Mouse (Mus musculus) embryonic facial prominence, embryonic 14.5 days (tissue): ENCODE results near the gene Eif4enif1. TPM values are rescaled to one million over a fixed set of nuclear protein-coding genes. Genes with fewer than 3 reads are reported as not detected.
"Not testable (repeated sequence)": the region's sequence is repeated elsewhere in the genome, so short reads cannot be mapped to it uniquely, and the experiment has no call there.

Source experiments
- ATAC-seq: fragments of 200-750 bp; cut with Nextera tagmentation; 2 replicates; pipeline ENCODE4 v1.8.0; 2017; ENCODE audit warnings: low read depth, moderate number of reproducible peaks, moderate TSS enrichment
- DNase-seq: peaks from one replicate; pipeline ENCODE4 v3.0.0-alpha.2; 2015; ENCODE audit warnings: low spot score
- H3K27ac ChIP-seq: fragments of 300-500 bp; sonication (generic); replicated peaks from 2 replicates; pipeline ENCODE4 v1.5.1; 2014; ENCODE audit warnings: low read depth, mild to moderate bottlenecking, low read length, moderate library complexity
- H3K27me3 ChIP-seq: fragments of 300-500 bp; sonication (generic); replicated peaks from 2 replicates; pipeline ENCODE4 v1.6.1; 2014; ENCODE audit warnings: low read length; ENCODE audit not compliant: control insufficient read depth, insufficient read depth
- H3K36me3 ChIP-seq: fragments of 300-500 bp; sonication (generic); 2 replicates; pipeline ENCODE4 v1.6.1; 2014; ENCODE audit warnings: low read length, mixed read lengths; ENCODE audit not compliant: control insufficient read depth, insufficient read depth
- H3K4me1 ChIP-seq: fragments of 300-500 bp; sonication (generic); 2 replicates; pipeline ENCODE4 v1.6.1; 2014; ENCODE audit warnings: antibody characterized with exemption, low read length; ENCODE audit not compliant: control insufficient read depth, insufficient read depth
- H3K4me2 ChIP-seq: fragments of 300-500 bp; sonication (generic); 2 replicates; pipeline ENCODE4 v1.6.1; 2014; ENCODE audit warnings: low read depth, mild to moderate bottlenecking, low read length, moderate library complexity, mixed read lengths
- H3K4me3 ChIP-seq: fragments of 300-500 bp; sonication (generic); 2 replicates; pipeline ENCODE4 v1.5.1; 2014; ENCODE audit warnings: low read depth, mild to moderate bottlenecking, low read length
- H3K9ac ChIP-seq: fragments of 300-500 bp; sonication (generic); 2 replicates; pipeline ENCODE4 v1.6.1; 2014; ENCODE audit warnings: low read depth, mild to moderate bottlenecking, low read length, moderate library complexity, mixed read lengths
- H3K9me3 ChIP-seq: fragments of 300-500 bp; sonication (generic); 2 replicates; pipeline ENCODE4 v1.6.1; 2016; ENCODE audit warnings: low read length; ENCODE audit not compliant: control insufficient read depth
- WGBS: fragments of 180-500 bp; shearing (Covaris S2); extraction: QIAGEN DNeasy Blood & Tissue Kit; methylation state at CpG from one replicate; pipeline ENCODE4 v1.1.7; 2014; 5-methylcytosine and 5-hydroxymethylcytosine counted together
- polyA plus RNA-seq: library from polyadenylated mRNA; unstranded; fragments of >200 nt; fragmentation: Nextera tagmentation; extraction: Ambion mirVana; gene quantifications from 2 replicates; pipeline ENCODE4 v1.2.1, GENCODE M21; 2014

The Eif4enif1 gene
- polyA plus RNA-seq, 1 experiment from 2014 or later = 38.8 TPM

DNA sequence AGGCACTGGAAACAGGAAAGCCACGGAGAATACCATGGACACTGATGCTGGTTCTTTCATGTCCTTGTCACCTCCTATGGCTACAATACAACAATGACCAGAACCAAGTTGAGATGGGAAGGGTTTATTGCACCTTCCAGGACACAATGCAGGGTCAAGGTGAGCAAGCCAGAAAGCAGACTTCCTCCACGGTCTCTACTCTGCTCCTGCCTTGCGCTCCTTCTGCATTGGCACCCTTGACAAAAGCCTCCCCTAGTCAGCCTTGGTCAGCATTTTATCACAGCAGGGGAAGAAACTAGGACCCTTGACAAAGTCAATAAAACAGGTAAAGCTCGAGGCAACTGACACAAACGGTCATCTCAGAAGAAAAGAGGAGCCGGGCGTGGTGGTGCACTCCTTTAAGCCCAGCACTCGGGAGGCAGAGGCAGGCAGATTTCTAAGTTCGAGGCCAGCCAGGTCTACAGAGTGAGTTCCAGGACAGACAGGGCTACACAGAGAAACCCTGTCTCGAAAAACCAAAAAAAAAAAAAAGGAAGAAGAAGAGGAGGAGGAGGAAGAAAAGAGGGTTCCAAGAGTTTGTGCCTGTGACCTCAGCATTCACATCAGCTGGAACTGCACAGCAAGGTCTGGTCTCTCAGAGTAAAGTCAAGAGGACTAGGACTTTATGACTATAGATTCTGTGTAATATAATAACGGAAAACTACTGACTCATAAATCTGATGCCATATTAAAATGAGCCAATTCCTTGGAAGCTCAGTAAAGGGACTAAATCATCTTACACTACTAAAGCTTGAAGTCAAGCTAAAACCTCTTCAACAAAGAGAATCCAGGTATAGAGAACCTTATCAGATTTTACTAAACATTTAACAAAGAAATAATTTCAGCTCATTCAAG is 28.5 kb upstream of the Eif4enif1 start:
- ATAC-seq = peak; percentile 51; the same call in 1 of the 2 replicates
- not testable (repeated sequence) for H3K9me3 ChIP-seq, H3K4me2 ChIP-seq, H3K36me3 ChIP-seq, H3K4me3 ChIP-seq, H3K4me1 ChIP-seq, H3K27ac ChIP-seq, H3K9ac ChIP-seq, DNase-seq, H3K27me3 ChIP-seq
- WGBS = 81% methylated on average over 11 of the region's 11 CpGs

DNA sequence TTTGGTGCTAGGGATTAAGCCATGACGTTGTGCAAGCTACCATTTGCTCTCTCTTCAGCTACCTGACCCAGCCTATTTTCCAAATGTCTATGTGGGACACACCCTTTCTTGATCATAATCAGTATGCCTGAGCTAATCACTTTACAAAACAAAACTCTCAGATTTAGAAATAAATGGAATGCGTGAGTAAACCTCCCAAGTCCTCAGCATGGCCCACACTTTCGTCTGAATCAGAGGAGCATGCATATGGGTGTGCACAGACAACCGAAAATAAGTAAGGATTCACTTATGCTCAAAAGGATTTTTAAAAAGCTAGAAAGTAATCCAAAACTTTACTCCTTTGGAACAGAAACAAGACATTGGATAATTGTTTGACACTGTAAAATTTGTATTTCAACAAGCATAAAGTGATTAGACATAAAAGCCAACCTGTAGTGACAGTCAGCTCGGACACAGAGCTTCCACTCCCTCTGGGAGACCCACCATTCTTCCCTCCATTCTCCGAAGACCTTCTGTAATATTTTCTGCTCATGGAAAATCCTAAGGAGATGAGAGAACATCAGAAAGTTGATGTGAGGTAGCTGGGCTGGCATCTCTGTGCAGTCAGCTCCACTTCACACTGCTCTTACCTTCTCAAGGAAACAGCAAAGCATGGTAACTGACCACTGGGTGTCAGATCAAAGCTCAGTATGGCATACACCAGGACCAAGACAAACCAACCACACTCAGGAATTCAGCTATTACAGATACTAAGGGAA is 23.0 kb upstream of the Eif4enif1 start:
- DNase-seq, H3K27me3 ChIP-seq, H3K36me3 ChIP-seq, H3K27ac ChIP-seq, H3K4me1 ChIP-seq, H3K9me3 ChIP-seq, H3K4me2 ChIP-seq, H3K4me3 ChIP-seq, ATAC-seq, H3K9ac ChIP-seq: not testable (repeated sequence)
- 81% methylated on average over 6 of the region's 6 CpGs for WGBS

GRCm38 (mm10) chr11:3179726-3180092 is 22.5 kb upstream of the Eif4enif1 start:
- H3K4me3 ChIP-seq, H3K9me3 ChIP-seq, H3K4me2 ChIP-seq, H3K27ac ChIP-seq, H3K4me1 ChIP-seq, H3K9ac ChIP-seq, DNase-seq, H3K27me3 ChIP-seq, ATAC-seq, H3K36me3 ChIP-seq: not testable (repeated sequence)
- 84% methylated on average over 7 of the region's 7 CpGs for WGBS

DNA sequence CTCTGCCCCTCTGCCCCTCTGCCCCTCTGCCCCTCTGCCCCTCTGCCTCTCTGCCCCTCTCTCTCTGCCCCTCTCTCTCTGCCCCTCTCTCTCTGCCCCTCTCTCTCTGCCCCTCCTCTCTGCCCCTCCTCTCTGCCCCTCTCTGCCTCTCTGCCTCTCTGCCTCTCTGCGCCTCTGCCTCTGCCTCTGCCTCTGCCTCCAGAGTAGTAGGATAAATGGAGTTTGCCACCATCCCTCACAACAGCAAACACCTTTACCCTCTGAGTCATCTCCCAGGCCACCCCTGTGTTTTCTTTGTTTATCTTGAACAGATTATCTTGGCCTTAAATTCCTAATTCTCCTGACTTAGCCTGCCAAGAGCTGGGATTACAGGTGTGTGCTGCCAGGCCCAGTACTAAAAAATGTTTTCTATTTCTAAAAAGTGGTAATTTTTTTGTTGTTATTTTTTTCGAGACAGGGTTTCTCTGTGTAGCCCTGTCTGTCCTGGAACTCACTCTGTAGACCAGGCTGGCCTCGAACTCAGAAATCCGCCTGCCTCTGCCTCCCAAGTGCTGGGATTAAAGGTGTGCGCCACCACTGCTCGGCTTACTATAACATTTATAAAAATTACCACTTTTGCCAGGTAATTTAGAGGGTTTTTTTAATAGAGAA is 21.6 kb upstream of the Eif4enif1 start:
- not testable (repeated sequence) for DNase-seq, H3K36me3 ChIP-seq

DNA sequence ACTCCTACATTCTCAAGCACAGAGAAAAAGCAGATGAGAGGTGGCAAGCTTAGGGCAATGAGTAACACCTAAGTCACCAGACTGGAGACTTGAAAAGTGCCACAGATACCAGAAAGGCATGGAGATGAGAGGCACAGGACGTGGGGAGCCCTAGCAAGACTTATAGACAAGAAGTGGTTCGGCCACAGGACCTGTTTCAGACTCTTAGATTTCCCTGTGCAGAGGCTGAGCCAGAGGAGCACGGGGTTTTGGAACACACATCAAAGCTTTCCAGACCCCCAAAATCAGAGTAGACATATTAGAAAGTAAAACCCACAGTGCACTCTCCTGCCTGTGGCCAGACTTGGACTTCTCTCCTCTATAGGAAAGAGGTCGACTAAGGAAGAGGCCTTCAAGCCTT is 20.9 kb upstream of the Eif4enif1 start:
- H3K4me3 ChIP-seq, H3K27ac ChIP-seq, H3K4me2 ChIP-seq, H3K27me3 ChIP-seq, DNase-seq, ATAC-seq, H3K9me3 ChIP-seq, H3K4me1 ChIP-seq, H3K9ac ChIP-seq, H3K36me3 ChIP-seq: not testable (repeated sequence)
- 58% methylated on average over 4 of the region's 4 CpGs for WGBS

More for the DNA sequence above, 21.6 kb upstream of the Eif4enif1 start:
- not testable (repeated sequence) for H3K4me2 ChIP-seq, H3K27ac ChIP-seq, H3K9ac ChIP-seq, H3K4me3 ChIP-seq, ATAC-seq, H3K27me3 ChIP-seq, H3K9me3 ChIP-seq, H3K4me1 ChIP-seq
- 77% methylated on average over 6 of the region's 6 CpGs for WGBS

DNA sequence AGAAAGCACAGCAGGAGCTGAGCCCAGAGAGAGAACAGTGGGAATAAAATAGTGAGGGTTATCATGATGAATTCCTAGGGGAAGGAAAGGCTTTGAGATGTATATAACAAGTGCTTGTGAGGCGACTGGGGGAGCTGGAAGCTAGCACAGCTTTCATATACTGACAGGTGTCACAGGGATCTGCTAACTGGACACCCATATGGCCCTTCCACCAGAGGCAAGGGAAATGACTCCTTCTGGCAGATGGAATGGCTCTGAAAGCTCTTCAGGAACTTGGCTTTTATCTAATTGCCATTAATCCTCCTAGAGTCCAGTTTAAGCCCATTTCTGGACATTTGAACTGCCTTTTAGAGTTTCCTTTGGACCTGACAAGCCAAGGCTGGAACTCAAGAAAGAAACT is 20.2 kb upstream of the Eif4enif1 start:
- not testable (repeated sequence) for H3K36me3 ChIP-seq, H3K4me1 ChIP-seq, H3K27ac ChIP-seq, H3K9ac ChIP-seq, ATAC-seq, DNase-seq, H3K4me2 ChIP-seq, H3K27me3 ChIP-seq, H3K9me3 ChIP-seq, H3K4me3 ChIP-seq
- WGBS = 52% methylated on average over 1 of the region's 1 CpGs

- H3K36me3 ChIP-seq, H3K4me3 ChIP-seq, H3K4me2 ChIP-seq, ATAC-seq, H3K9me3 ChIP-seq, DNase-seq, H3K9ac ChIP-seq, H3K27me3 ChIP-seq, H3K4me1 ChIP-seq, H3K27ac ChIP-seq: not testable (repeated sequence)
- 85% methylated on average over 1 of the region's 1 CpGs for WGBS
Measured at GRCm38 (mm10) chr11:3182707-3183106, 19.5 kb upstream of the Eif4enif1 start.

- ATAC-seq = no peak
- no peak within 1 kb of the TSS for H3K9ac ChIP-seq
- no peaks in the 10 kb centered on the region for H3K4me1 ChIP-seq
- H3K9me3 ChIP-seq = no peaks in the 10 kb centered on the region
- WGBS = 85% methylated on average over 25 of the region's 25 CpGs
- no peaks in the 10 kb centered on the region for H3K27me3 ChIP-seq
- H3K27ac ChIP-seq = no peak within 1 kb of the TSS
- DNase-seq = no peak
- H3K4me3 ChIP-seq = no peak within 1 kb of the TSS
- no peak within 1 kb of the TSS for H3K4me2 ChIP-seq
- H3K36me3 ChIP-seq = no peaks in the 10 kb centered on the region
Measured at GRCm38 (mm10) chr11:3193363-3193762, 8.8 kb upstream of the Eif4enif1 start, which contains the start of gene Sfi1. Sfi1 (minus strand) TSS chr11:3193463.
